Mouse (Mus musculus) left cerebral cortex, postnatal 14 days (tissue): ENCODE measurements at regions not wholly inside any gene's neighbourhood (a gene's known extent, or its start where the extent isn't known, plus 50 kb on each side); places are given as distances from the start of the nearest gene placed in this dataset.

Source experiments
- DNase-seq, 2 experiments: peaks; one replicate each; pipeline ENCODE4 v3.0.0; 2021 to 2022; ENCODE audit warnings: low spot score in 2 of 2, mixed read lengths in 1 of 2
- intact Hi-C: fragments of 180-260 bp; cut with DNase I; formaldehyde crosslinking; loops from one replicate; pipeline ENCODE4 v1.15.1; 2025

- intact Hi-C loops = loop anchor here (5.0 to 10.0 kb wide), 2 partner anchors 127 to 764 kb away; partner anchors contain the start of gene Itprid2
Observed at GRCm38 (mm10) chr2:79510485-79511094, 54.0 kb upstream of the Cerkl start.

GRCm38 (mm10) chr2:79511108-79511507 is 54.5 kb upstream of the Cerkl start:
- no peak for DNase-seq
- intact Hi-C loops = loop anchor here (5.0 to 10.0 kb wide), 2 partner anchors 126 to 764 kb away; partner anchors contain the start of gene Itprid2

More at GRCm38 (mm10) chr2:79510485-79511094, 54.0 kb upstream of the Cerkl start:
- no peak for DNase-seq

- DNase-seq = peak; percentile 60 to 82
- intact Hi-C loops = loop anchor here (1.0 to 10.0 kb wide), 3 partner anchors 126 to 763 kb away; partner anchors contain the start of gene Itprid2
Observed at GRCm38 (mm10) chr2:79511676-79512323, 55.2 kb upstream of the Cerkl start.

- intact Hi-C loops = loop anchor here (1.0 to 10.0 kb wide), 3 partner anchors 125 to 762 kb away; partner anchors contain the start of gene Itprid2
- DNase-seq = no peak
Observed at GRCm38 (mm10) chr2:79512374-79512773, 55.8 kb upstream of the Cerkl start.

- intact Hi-C loops = loop anchor here (5.0 to 10.0 kb wide), 2 partner anchors 124 to 761 kb away; partner anchors contain the start of gene Itprid2
- no peak for DNase-seq
Observed at GRCm38 (mm10) chr2:79513726-79514125, 57.1 kb upstream of the Cerkl start.

- DNase-seq = no peak
- intact Hi-C loops = loop anchor here (10.0 kb wide), 1 partner anchor 757 kb away; no protein-coding TSS in a partner anchor
Observed at GRCm38 (mm10) chr2:79518046-79518750, 61.6 kb upstream of the Cerkl start.

GRCm38 (mm10) chr2:79519799-79520449 is 63.3 kb upstream of the Cerkl start:
- intact Hi-C loops = loop anchor here (10.0 kb wide), 1 partner anchor 755 kb away; no protein-coding TSS in a partner anchor
- DNase-seq = no peak

GRCm38 (mm10) chr2:79523441-79523840 is 66.9 kb upstream of the Cerkl start:
- intact Hi-C loops = no loop called here

GRCm38 (mm10) chr2:79527529-79527928 is 70.9 kb upstream of the Cerkl start:
- no peak for DNase-seq
- intact Hi-C loops = no loop called here

More at GRCm38 (mm10) chr2:79523441-79523840, 66.9 kb upstream of the Cerkl start:
- DNase-seq = no peak

- intact Hi-C loops = no loop called here
- no peak for DNase-seq
Observed at GRCm38 (mm10) chr2:79528347-79528990, 71.9 kb upstream of the Cerkl start.

GRCm38 (mm10) chr2:79529185-79529584 is 72.6 kb upstream of the Cerkl start:
- no peak for DNase-seq
- intact Hi-C loops = no loop called here

- DNase-seq = no peak
- intact Hi-C loops = no loop called here
Observed at GRCm38 (mm10) chr2:79532610-79533160, 76.1 kb upstream of the Cerkl start.

- DNase-seq = no peak
- intact Hi-C loops = no loop called here
Observed at GRCm38 (mm10) chr2:79537126-79537875, 80.7 kb upstream of the Cerkl start.

GRCm38 (mm10) chr2:79540384-79540783 is 83.8 kb upstream of the Cerkl start:
- peak in 1 of 2 experiments; percentile 6 for DNase-seq
- intact Hi-C loops = no loop called here

- intact Hi-C loops = no loop called here
- peak in 1 of 2 experiments; percentile 4 for DNase-seq
Observed at GRCm38 (mm10) chr2:79542191-79542980, 85.8 kb upstream of the Cerkl start.

- DNase-seq = no peak
- intact Hi-C loops = no loop called here
Observed at GRCm38 (mm10) chr2:79543456-79543855, 86.9 kb upstream of the Cerkl start.
